Mouse (Mus musculus) bone marrow macrophage, adult 2 months (primary cell): Measurements from ENCODE around the gene Dlst.

Experiments
- CTCF ChIP-seq: IDR thresholded peaks from 2 replicates; pipeline ENCODE4 v1.5.1; 2012; ENCODE audit warnings: low read depth, mild to moderate bottlenecking, low read length, moderate library complexity
- POLR2A ChIP-seq: IDR thresholded peaks from 2 replicates; pipeline ENCODE4 v1.6.1; 2012; ENCODE audit warnings: mild to moderate bottlenecking, low read depth, low read length, borderline replicate concordance

GRCm38 (mm10) chr12:85136627-85137026 lies 26.0 kb downstream of the Dlst start:
- no peak for TF ChIP-seq CTCF
- TF ChIP-seq POLR2A = no peak
